Mouse (Mus musculus) liver, adult 2 months (tissue): ENCODE data around the gene Syngr2. TPM values are rescaled to one million over a fixed set of nuclear protein-coding genes. Genes with fewer than 3 reads are reported as not detected.
A peak's percentile ranks its signal among the peaks of the same experiment; 100 is the strongest.

Experiments used
- DNase-seq: peaks from one replicate; pipeline ENCODE4 v3.0.0-alpha.2; 2011; ENCODE audit warnings: low read depth, low spot score; ENCODE audit errors: extremely low read depth
- H3K27ac ChIP-seq: fragments of 200-500 bp; replicated peaks from 2 replicates; pipeline ENCODE4 v1.5.1; 2012; ENCODE audit warnings: low read depth, mild to moderate bottlenecking, control low read depth, inconsistent platforms, low read length; ENCODE audit not compliant: insufficient read depth
- H3K27me3 ChIP-seq: fragments of 200-500 bp; 2 replicates; pipeline ENCODE4 v1.6.1; 2012; ENCODE audit warnings: mild to moderate bottlenecking, moderate library complexity, low read length, inconsistent platforms; ENCODE audit not compliant: control insufficient read depth, insufficient read depth
- H3K36me3 ChIP-seq: fragments of 200-500 bp; 2 replicates; pipeline ENCODE4 v1.6.1; 2012; ENCODE audit warnings: low read length, inconsistent platforms; ENCODE audit not compliant: control insufficient read depth, insufficient read depth
- H3K4me1 ChIP-seq: fragments of 200-500 bp; 2 replicates; pipeline ENCODE4 v1.6.1; 2011; ENCODE audit warnings: low read length; ENCODE audit not compliant: control insufficient read depth, insufficient read depth
- H3K4me3 ChIP-seq: fragments of 200-500 bp; 2 replicates; pipeline ENCODE4 v1.5.1; 2011; ENCODE audit warnings: low read depth, mild to moderate bottlenecking, control low read depth, low read length, moderate library complexity; ENCODE audit not compliant: insufficient read depth
- H3K79me2 ChIP-seq: fragments of 200-500 bp; 2 replicates; pipeline ENCODE4 v1.6.1; 2012; ENCODE audit warnings: inconsistent platforms, mild to moderate bottlenecking, low read length, moderate library complexity; ENCODE audit not compliant: control insufficient read depth, insufficient read depth
- H3K9ac ChIP-seq: fragments of 200-500 bp; 2 replicates; pipeline ENCODE4 v1.6.1; 2012; ENCODE audit warnings: low read depth, mild to moderate bottlenecking, control low read depth, inconsistent platforms, low read length
- CTCF ChIP-seq: fragments of 200-500 bp; IDR thresholded peaks from 2 replicates; pipeline ENCODE4 v1.5.1; 2011; ENCODE audit warnings: low read depth, low read length, control low read depth
- POLR2A ChIP-seq: fragments of 200-500 bp; IDR thresholded peaks from 2 replicates; pipeline ENCODE4 v1.6.1; 2011; ENCODE audit warnings: low read length, control low read depth; ENCODE audit not compliant: insufficient read depth; ENCODE audit errors: extremely low read depth
- WGBS: fragments of 180-500 bp; shearing (Covaris S2); methylation state at CpG from one replicate; pipeline ENCODE4 v1.1.7; 2018; 5-methylcytosine and 5-hydroxymethylcytosine counted together
- polyA plus RNA-seq: library from polyadenylated mRNA; depleted of rRNA; stranded (reverse); fragments of >200 nt; gene quantifications from 2 replicates; pipeline ENCODE4 v1.2.3, GENCODE M21; 2012
- total RNA-seq: library from RNA; depleted of rRNA; stranded (reverse); fragments of >200 nt; gene quantifications from 2 replicates; pipeline ENCODE4 v1.2.3, GENCODE M21; 2014

Syngr2 gene
- total and polyA plus RNA-seq, 2 experiments: 37.9 to 124 TPM

- no peaks in the 10 kb centered on the region for H3K27me3 ChIP-seq
- peak within 1 kb of the TSS; percentile 66 for H3K4me3 ChIP-seq
- peaks cover 19% of the 10 kb centered on the region for H3K4me1 ChIP-seq
- WGBS: under 1% methylated on average over 50 of the region's 51 CpGs
- TF ChIP-seq CTCF (no peak), POLR2A (peak; percentile 98)
- H3K9ac ChIP-seq: peak within 1 kb of the TSS; percentile 86
- peaks cover 6% of the 10 kb centered on the region; the same call in 1 of the 2 replicates for H3K79me2 ChIP-seq
- DNase-seq: peak; percentile 77
- peak within 1 kb of the TSS; percentile 80 for H3K27ac ChIP-seq
- H3K36me3 ChIP-seq: no peaks in the 10 kb centered on the region
Measured at GRCm38 (mm10) chr11:117848985-117849671, 39.7 kb downstream of the Syngr2 start, which contains the start of gene Birc5. Gene Birc5, plus strand, starts transcription at chr11:117849251.

DNA sequence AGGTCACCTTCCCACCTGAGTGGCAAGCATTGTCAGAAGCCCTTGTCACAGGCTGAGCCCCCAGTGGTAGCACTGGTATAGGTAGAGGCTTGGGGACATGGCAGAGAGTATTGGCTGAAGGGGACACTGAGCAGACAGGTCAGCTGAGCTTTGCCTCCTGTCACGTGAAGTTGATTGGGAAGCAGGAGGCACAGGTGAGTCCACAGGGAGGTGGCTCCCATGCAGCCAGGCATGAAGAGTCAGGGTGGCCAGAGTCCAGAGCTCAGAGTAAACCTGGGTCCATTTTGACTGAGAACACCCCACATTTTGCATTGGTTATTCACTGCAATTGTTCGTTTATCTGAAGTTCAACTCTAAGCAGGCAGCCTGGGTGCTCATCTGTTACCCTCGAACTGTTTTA is 43.4 kb downstream of the Syngr2 start:
- no peak overlapping the region for H3K9ac ChIP-seq
- H3K27me3 ChIP-seq: no peaks in the 10 kb centered on the region
- TF ChIP-seq POLR2A (no peak), CTCF (no peak)
- peaks cover 6% of the 10 kb centered on the region; the same call in 1 of the 2 replicates for H3K79me2 ChIP-seq
- H3K27ac ChIP-seq: no peak overlapping the region
- no peak for DNase-seq
- peaks cover 3% of the 10 kb centered on the region; the same call in 1 of the 2 replicates for H3K4me1 ChIP-seq
- H3K4me3 ChIP-seq: no peak overlapping the region
- WGBS: 88% methylated on average over 3 of the region's 3 CpGs
- H3K36me3 ChIP-seq: no peaks in the 10 kb centered on the region

- DNase-seq: no peak
- Histone ChIP-seq H3K9ac (no peak overlapping the region), H3K4me3 (no peak overlapping the region), H3K4me1 (no peaks in the 10 kb centered on the region), H3K36me3 (no peaks in the 10 kb centered on the region), H3K27ac (no peak overlapping the region), H3K27me3 (no peaks in the 10 kb centered on the region), H3K79me2 (peaks cover 5% of the 10 kb centered on the region; the same call in 1 of the 2 replicates)
- no peak for TF ChIP-seq CTCF
- no peak for TF ChIP-seq POLR2A
- WGBS: 96% methylated on average over 9 of the region's 9 CpGs
Measured at GRCm38 (mm10) chr11:117854241-117854640, 44.8 kb downstream of the Syngr2 start.

DNA sequence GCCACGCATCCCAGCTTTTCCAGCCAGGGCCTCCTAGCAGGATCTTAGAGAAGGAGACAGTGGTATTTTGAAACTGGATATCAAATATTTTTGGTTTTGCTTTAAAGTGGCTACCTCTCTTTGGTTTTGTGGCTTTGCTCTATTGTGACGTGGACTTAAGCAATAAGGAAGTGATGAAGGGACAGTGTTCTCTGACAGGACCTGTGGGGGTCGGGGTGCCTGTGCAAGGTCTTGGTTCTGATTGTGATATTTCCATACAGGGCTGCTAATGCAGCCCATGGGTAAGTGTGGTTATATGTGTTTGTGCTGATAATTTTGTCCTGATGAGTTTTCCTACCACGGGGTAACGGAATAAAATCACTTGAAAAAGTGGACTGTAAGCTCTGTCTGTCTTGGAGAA is 45.9 kb downstream of the Syngr2 start:
- Histone ChIP-seq H3K27ac (no peak overlapping the region), H3K9ac (no peak overlapping the region), H3K36me3 (no peaks in the 10 kb centered on the region), H3K79me2 (no peaks in the 10 kb centered on the region), H3K27me3 (0 out of 2 replicates have a peak, but pooled peaks cover under 1% of the 10 kb centered on the region), H3K4me1 (no peaks in the 10 kb centered on the region), H3K4me3 (no peak overlapping the region)
- DNase-seq: no peak
- WGBS: 94% methylated on average over 5 of the region's 5 CpGs
- TF ChIP-seq POLR2A: no peak
- no peak for TF ChIP-seq CTCF

DNA sequence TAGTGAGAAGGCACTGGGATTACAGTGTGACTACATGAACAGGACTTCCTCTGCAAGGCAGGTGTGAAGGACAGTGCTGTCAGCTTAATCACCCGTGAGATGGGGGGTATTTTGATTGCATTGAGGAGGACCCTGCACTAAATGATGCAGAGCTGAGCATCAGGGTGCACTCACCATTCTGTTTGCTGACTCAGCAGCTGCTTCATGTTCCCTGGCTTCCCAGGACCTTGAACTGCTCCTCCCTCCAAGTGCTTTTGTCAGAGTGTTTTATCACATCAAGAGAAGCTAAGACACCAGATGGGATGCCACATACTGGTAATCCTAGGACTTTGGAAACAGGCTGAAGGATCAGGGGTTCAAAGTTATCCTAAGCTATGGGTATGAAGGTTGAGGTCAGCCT is 46.5 kb downstream of the Syngr2 start:
- Histone ChIP-seq H3K9ac (no peak overlapping the region), H3K27ac (no peak overlapping the region), H3K27me3 (peaks cover 4% of the 10 kb centered on the region; the same call in 1 of the 2 replicates), H3K36me3 (no peaks in the 10 kb centered on the region), H3K4me3 (no peak overlapping the region), H3K4me1 (no peaks in the 10 kb centered on the region), H3K79me2 (no peaks in the 10 kb centered on the region)
- TF ChIP-seq CTCF (no peak), POLR2A (no peak)
- DNase-seq: no peak
- 95% methylated on average over 1 of the region's 1 CpGs for WGBS

DNA sequence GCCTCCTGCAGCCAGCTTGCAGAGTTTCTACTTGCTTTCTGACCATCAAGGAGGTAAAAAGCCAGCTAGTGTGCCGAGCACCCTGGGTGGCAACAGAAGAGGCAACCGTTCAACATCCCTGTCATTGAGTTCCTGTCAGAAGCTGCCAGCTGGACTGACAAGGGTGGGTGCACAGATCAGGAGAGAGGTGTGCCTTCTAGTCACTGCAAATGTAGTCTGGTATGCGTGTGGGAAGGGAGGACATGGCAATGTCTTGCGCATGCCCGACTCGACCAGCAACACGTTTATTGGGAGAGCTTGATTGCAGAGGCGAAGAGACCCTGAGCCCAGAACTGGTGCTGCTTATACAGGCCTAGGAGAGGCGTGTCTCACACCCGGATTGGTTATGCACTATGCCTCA is 48.0 kb downstream of the Syngr2 start:
- H3K79me2 ChIP-seq: no peaks in the 10 kb centered on the region
- no peak overlapping the region for H3K27ac ChIP-seq
- no peak overlapping the region for H3K4me3 ChIP-seq
- no peak overlapping the region for H3K9ac ChIP-seq
- TF ChIP-seq CTCF: no peak
- no peak for TF ChIP-seq POLR2A
- H3K27me3 ChIP-seq: peaks cover 4% of the 10 kb centered on the region; the same call in 1 of the 2 replicates
- no peaks in the 10 kb centered on the region for H3K4me1 ChIP-seq
- 96% methylated on average over 10 of the region's 10 CpGs for WGBS
- DNase-seq: no peak
- no peaks in the 10 kb centered on the region for H3K36me3 ChIP-seq
